Mouse (Mus musculus) urinary bladder, postnatal 4 days (tissue): ENCODE results near the gene Large2.
"Not testable (repeated sequence)": the region's sequence is repeated elsewhere in the genome, so short reads cannot be mapped to it uniquely, and the experiment has no call there.

Source experiments
- DNase-seq, 2 experiments: peaks; one replicate each; pipeline ENCODE4 v3.0.0; 2021 to 2022; ENCODE audit warnings: low spot score in 2 of 2

The Large2 gene

DNA sequence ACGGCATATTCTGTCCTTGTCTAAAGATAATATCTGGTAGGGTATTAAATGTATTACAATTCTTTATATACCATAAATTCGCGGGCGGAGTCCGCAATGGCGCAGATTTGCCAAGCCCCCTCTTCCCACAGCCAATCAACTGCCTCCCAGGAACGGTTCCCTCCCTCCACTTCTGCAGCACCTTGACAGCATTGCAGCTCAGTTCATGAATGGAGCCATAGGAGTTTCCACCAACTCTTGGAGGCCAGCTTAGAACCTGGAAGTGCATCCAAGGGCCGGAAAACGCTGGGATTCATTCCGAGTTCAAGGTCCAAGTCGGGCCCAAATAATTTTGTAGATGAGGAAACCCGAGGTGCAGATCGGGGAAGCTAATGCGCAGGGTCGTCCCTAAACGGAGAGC is at the start of gene Large2, which contains the start of gene Pex16:
Large2 (minus strand) TSS at position 356 of the 400 bp plus-strand sequence.
Pex16 (plus strand) TSS at position 163 of the 400 bp plus-strand sequence.
- no peak for DNase-seq

DNA sequence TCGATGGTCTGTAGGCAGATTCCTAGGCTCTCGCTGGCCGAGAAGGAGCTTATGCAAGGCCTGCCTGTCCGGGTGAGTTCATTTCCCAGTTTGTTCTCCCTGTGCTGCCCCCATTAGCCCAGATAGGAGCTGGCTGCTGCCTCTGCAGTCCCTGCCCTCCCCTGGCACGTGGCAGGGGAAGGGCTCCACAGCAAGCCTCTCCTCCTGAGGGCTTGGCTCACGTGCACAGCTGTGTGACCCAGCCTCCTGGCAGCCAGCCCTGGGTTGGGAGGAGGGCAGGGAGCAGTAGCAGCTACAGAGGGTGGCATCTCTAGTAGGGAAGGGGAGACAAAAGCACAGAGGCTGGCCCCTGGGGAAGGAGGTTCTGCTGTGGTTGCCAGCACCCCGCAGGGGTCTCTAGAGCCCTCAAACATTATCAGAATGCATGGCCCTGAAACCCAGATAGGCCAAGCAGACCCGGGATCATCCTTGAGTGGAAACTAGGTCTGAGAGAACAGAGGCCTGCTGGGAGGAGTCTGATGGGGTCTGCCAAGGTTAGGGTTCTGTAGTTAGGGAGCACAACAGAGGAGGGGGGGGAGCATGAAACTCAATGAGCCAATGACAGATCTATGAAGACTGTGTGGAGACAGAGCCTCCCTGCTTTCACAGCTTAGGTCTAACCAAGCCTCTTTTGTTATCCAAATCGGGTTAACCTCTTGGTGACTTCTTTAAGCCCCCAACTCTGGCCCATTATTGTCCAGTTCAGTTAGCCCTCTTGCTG is 49.2 kb upstream of the Large2 start:
- DNase-seq = peak; percentile 84 to 86

DNA sequence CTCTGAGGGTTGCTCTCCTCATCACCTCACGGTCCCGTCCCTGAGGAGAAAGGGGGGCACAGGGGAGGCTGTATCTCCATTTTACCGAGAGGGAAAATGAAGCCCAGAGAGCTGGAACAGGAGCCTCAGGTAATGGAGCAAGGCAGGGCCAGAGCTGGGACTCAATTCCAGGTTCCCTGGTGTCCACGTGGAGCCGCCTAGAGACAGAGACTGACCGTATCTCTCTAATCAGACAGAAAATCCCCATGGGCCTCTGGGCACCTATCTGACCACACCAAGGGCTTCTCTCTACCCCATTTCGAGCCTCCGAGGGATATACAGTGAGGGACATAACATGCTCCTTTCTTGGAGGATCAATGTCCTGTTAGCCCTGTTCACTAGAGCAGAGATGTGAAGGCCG is 48.5 kb upstream of the Large2 start:
- DNase-seq = no peak

DNA sequence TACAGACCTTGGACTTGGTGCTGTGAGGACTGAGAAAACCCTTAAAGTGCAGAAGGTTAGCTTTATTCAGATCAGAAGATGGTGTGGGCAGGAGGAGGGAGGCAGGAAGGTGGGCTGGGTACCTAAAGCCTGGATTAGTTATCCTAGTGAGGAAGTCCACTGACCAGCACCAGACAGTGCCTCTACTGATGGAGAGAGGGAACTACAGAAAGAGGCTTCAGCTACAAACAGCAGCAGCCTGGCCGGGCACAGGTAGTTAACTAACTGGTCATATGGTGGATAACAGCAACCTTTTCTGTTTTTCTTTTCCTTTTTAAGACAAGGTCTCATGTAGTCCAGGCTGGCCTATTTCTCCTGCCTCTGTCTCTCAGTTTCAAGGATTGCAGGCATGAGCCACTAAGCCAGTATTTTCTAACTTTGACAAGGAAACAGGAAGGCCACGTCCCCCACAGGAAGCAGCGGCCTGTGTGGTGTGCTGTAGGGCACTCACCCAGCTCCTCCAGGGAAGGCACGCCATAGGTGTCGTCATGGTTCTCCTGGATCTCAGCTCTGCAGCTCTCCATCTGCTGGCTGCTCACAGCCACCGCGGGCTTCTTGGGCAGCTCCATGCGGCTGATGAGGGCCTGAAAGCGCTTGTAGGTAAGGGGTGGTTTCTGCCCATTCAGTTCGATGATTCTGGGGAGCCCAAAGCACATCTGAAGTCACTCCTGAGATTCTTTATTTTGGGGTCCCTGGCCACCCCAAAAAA is 47.9 kb upstream of the Large2 start:
- DNase-seq = no peak

DNA sequence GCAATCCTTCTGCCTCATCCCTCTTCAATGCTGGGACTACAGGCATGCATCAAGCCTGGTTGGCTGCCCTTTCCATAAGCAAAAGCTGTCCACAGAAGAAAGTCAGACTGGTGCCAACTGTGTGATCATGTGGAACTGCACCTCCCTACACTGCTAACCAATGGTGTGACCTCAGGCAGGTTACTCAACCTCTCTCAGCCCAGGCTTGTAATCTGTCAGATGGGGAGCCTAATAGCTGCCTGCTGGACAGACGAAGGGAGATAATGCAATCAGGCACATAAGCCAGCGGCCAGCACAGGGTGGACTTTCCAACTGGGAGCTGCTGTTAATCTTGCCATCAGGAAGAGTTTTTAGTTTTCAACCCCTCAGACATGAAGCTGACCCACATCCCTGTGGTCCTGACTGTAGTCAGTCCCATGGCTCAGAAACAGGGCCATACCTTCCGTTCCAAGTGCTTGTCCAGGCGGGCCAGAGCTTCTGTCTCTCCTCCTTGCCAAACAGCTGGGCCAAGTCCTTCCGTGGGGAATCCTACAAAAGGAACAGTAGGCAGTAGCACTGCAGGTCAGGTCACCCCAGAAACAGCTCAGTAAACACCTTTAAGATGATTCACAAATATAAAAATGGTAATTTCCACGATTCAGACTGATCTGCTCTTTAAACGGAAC is 47.2 kb upstream of the Large2 start:
- no peak for DNase-seq

DNA sequence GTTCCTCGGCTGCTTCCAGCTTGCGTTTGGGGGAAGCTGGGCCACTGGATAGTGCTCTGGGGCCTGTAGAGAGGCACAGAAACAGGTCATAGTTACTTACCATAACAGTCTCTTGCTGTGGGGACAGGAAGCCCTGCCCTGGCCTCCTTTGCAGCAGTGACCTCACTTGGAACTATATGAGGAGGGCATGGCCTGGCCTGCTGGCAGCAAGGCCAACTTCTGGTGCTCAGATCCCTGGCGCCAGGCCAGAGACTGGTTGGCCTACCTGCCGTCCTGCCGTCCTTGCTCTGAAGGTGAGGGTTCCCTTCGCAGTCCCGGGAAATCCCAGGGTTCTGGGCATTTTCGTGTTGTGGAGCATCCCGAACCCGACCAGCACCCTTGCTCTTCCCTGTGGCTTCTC is 37.0 kb upstream of the Large2 start:
- DNase-seq = no peak

DNA sequence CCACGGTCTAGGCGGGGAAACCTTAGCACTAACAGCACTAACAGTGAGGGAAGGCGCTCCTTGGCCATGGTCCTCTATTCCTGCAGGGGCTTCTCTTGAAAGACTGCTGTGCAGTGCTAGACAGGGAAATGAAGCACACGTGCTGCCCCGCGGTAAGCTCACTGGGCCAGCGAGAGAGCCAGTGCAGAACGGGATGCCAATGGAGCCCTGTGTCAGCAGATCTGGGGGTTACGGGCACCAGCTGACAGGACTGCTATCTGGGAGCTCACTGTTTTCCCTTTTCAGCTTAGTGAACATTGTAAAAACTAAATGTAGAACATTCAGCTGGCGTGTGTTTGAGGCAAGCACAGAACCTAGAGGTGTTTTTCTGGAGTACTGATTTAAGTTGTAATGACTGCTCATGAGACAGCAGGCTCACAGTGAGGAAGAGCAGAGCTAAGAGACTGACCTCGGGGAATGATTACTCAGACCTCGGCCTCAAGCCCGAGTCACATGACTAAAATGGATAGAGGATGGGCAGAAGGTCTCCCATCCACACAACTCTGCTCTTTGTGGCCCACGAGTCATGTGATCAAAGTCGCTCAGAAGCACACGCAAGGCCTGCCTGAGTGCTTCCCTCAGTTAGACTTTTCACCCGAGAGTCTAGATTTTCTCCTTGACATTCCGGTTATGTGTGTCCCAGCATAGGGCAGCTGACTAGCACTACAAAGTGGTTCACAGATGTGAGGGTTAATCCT is 33.8 kb upstream of the Large2 start:
- DNase-seq = no peak

DNA sequence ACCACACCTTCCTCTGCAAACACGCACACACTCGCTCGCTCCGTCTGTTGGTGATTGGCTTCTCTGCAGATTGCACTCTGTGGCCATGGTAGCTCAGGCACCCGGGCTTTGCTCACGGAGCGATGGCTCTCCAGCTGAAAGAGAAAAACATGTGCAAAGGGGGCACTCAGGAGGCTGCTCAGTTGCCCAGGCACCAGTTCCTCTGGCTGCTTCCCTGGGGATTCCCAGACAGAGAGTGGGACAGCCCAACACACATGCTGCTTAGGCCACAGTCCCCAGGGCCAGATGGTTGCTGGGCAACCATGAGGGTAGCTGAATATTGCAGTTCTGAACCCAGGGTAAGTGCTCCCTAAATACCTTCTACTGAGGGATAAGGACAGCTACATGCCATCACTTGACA is 31.0 kb upstream of the Large2 start:
- no peak for DNase-seq

DNA sequence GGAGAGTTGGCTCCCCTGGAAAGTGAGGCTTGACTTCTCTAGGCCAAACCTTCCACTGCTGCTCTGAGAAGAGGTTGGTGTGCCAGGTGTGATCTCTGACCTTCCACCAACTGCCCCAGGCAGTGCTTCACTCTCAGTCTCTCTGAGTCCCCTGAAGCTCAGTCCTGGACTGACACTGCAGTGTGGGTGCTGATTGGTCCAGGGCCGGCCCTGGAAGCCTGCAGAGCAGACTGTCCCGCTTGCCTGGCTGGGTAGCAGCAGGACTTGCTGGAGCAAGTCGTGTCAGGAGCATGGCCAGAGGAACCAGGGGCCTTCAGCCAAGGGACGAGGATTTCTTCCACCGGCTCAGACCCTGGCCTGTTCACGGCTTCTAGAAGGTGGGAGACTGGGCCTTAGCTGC is 30.1 kb upstream of the Large2 start:
- DNase-seq = no peak

DNA sequence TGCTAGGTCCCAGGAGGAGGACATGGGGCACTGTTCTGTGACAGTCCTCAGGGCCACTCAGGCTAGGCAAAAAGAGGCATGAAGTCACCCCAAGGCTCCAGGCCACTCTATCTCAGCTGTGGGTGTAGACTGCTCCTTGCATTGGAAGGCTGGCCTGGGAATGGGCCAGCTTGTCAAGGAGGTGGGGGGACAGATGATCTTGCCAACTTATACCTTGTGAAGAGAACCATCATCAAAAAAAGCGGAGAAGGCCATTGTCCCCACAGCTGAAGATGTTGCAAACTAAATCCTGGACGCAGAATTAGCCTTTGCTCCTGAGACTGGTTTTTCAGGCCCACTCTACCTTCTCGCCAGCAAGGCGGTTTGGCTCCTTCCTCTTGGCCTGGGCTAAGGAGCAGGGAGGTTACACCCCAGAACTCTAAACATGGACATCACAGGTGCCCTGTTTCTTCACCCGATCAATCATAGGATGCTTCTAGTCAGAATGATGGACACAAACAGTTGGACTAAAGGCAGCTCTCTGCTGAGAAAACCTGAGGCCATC is 29.2 kb upstream of the Large2 start:
- no peak for DNase-seq

DNA sequence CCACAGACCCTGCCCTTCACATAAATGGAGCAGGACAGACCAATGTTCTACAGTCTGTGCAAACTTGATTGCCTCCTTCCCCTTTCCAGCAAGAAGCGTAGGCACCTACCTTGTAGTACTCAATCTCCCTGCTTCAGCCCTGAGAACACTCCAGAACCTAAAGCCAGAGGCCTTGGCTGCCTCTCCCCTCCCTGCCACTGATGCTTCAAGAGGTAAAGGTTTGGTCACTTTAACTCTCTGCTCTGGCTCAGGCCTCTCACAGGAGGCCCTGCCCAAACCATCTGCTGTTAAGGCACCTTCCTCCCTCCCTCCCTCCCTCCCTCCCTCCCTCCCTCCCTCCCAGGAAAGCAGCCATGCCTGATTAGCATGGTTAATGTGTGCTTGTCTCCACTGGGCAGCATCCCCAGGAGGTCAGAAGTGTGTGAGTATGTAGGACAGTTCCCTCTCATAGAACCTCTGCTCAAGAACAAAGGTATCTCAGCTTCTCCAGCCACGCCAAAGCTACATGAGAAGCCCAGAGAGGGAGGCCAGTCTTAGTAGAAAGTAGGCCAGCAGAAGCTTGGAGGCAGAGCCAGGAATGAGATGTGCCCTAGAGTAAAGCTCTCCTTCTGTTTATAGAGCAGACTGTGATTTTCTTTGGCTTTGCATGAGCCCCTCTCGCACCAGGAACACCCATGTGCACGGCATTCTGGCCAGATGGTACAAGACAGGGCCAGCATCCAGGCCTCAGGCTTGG is 28.1 kb upstream of the Large2 start:
- DNase-seq = no peak

DNA sequence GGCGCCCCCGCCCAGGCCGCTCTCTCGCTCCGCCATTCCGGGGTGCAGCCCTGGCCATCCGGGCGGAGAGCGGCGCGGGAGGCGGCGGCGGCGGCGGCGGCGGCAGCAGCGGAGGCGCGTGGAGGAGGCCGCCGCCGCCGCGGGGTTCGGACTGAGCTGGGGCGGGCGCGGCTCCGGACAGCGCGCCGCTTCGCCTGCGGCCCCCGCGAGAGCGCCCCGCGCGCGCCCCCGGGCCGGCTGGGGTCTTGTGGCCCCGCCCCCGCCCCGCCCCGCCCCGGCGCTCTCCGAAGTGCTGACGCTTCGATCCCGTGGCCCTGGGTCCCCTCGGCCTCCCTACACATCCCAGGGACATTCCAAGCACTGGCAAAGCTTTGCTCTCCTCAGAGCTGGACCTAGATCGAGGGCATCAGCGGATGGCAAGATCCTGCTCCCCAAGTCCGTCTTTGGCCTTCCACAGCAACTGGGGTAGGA is 26.5 kb upstream of the Large2 start, which contains the start of gene Mapk8ip1:
Mapk8ip1 (minus strand) TSS at position 173 of the 471 bp plus-strand sequence.
- no peak for DNase-seq

DNA sequence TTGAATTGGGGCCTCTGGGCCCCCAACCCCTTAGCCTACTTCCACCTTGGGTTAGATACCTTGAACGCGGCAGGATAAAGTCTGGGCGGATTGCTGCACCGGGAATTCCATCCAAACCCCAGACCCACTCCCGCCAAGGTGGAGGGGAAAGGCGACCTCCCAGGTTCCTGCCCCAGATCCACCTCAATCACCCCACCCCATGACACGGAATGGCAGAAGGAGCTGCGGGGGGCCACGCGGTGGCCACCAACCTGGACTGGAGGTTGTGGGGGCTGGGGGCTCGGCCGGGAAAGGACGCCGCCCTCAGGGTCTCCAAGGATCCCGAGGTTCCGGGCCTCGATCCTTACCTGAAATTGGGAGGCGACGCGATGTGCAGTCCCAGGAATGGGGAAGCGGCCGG is 26.0 kb upstream of the Large2 start:
- no peak for DNase-seq

DNA sequence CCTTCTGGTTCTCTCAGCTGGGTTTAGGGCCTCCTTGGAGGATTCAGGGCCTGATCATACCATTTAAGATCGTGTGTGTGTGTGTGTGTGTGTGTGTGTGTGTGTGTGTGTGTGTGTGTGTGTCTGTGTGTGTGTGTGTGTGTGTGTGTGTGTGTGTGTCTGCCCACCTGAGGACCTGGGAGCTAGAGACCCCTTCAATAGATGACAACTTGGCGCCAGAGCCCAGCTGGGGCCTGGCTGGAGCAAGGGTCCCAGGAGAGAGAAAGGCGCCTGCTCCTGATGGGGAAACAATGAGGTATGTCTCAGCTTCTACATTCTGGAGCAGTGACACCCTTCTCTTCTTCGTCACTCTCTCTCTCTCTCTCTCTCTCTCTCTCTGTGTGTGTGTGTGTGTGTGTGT is 25.2 kb upstream of the Large2 start:
- DNase-seq = not testable (repeated sequence)

DNA sequence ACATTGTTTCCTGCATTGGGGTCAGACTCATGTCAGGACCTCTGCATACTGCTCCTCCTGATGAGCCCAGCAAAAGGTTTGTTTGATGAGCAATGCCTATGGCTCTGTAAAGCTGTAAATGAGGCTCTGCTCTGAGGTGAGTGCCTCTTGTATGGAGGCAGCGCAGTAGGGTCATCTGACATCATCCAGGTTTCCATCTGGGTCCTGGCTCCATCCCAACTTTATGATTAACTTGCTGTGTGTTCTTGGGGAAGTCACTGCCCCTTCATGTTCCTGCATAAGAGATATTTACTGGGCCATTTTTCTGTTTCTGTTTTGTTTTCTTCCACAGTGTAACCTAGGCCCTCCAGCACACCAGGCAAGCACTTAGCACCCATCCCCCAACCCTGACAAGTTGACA is 22.8 kb upstream of the Large2 start:
- DNase-seq = no peak

DNA sequence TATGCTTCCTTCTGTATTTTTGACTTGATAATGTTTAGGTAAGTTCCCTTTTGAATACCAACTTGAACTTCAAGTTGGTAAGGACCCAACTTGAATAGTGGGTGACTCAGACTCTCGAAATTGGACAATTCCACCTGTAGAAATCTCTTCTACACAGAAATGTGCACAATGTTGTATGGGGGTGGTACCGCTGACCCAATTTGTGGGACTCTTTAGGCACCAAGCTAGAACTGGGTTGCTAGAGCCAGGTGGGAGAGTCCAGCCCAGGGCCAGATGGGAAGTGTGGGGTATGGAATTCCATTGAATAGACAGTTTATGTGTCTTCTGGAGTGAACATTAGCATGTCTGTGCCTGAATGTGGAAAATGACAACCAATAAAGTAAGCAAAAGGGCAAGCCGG is 20.9 kb upstream of the Large2 start:
- no peak for DNase-seq

DNA sequence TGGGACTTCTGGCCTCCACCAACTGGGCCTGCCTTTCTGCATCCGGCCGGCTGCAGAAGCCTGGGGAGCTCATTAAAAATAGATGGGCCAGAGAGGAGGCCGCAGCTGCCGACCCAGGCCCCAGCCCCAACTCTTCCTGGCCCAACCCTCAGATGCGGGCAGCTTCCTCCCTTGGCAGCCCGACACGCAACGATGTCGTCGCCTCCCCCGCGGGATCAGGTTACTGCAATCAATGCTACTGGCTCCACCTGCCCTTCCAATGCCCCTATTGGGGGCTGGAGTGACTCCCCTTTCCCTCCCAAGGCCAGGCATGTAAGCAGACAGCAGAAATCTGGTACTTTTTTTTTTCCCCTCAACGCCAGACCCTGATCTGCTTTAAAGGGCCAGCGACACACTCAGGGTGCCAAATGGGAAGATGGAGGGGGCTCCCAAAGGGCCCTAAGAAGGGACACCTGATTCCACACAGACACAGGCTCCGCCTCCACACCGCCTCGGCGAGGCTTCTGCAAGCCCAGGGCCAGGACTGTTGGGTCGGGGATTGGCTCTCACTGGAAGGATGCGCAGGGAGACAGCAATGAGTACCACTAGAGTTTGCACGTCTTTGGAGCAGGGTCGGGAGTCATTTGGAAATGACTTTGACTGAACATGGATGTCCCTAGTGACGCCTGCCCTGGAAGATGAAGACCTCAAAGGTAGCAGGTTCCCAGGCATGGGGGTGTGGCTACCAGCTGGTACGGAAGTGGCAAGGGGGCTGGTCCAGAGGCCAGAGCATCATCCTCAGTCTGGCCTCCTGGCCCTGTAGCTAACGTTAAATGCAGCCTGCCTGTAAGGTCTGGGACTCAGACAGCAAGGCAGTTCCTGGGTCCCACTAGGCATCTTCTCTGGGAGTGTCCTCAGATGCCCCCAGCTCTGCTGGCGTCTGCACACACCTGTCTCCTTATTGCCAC is 17.9 kb upstream of the Large2 start:
- peak in 1 of 2 experiments; percentile 43 for DNase-seq

DNA sequence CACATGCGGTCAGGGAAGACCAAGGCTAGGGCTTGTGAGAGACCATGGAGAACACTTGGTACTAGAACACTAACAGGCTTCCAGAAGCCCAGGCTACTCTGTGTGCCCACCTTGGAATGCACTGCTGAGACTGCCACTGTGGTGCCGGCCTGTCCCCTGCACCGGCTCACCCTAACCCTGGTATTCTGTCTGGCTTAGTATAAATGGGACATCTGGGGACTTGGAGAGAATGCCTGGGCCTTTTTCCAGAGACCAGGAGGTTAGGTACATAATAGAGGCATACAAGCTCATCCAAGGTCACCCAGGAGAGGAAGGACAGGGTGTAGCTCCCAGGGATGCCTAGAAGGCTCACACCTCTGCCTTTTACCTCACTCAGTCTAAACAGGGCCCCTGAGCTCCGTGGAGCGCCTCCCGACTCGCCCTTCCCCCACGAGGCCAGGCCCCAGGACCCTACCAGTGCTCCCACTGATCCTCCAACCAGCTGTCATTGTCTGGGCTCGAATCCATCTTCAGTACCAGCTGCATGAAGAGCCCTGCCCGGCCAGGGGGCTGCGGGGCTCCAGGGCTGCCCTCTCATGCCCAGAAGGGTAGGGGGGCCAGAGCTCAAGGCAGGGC is 17.1 kb upstream of the Large2 start:
- no peak for DNase-seq

DNA sequence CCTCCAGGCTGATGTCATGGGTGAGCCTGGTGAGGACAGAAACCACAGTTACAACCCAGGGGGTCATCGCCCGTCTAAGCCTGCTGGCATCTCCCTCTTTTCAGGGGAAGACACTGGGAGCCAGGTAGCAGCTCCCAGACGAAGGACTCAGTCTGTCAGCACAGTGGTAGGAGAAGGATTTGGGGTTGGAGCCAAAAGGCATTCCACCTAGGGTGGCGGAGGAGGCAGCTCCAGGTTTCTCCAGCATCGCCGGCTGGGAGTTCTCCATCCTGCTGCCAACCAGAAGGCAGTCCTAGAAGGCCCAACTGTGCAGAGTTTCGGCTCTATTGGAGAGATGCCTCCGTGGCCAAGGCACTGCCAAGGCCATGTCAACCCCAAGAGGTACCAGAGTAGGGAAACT is 16.4 kb upstream of the Large2 start:
- DNase-seq = no peak
